Mouse (Mus musculus) thymus, postnatal 25 days (tissue): ENCODE results near the gene Pilra.

ENCODE experiments used
- DNase-seq: peaks from one replicate; pipeline ENCODE4 v3.0.0; 2022

The Pilra gene

GRCm38 (mm10) chr5:137822602-137823001 lies 13.5 kb downstream of the Pilra start:
- no peak for DNase-seq

DNA sequence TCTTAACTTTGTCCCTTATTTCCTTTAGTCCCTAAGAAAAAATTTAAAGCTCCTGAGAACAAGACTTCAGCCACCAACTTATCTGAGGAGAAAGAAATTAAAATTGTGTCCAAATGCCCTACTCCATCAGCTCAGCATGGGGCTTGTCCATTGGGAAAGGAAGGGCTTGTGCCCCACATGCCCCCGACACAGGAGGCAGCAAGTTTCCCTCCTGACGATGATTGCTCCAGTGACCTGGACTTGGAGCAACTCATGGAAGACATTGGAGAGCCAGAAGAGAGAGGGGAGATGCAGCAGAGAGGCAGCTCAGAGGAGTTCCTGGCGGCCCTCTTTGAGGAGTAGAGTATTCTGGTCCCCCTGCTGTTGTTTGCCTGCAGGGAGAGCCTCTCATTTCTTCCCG lies 14.0 kb downstream of the Pilra start:
- no peak for DNase-seq

DNA sequence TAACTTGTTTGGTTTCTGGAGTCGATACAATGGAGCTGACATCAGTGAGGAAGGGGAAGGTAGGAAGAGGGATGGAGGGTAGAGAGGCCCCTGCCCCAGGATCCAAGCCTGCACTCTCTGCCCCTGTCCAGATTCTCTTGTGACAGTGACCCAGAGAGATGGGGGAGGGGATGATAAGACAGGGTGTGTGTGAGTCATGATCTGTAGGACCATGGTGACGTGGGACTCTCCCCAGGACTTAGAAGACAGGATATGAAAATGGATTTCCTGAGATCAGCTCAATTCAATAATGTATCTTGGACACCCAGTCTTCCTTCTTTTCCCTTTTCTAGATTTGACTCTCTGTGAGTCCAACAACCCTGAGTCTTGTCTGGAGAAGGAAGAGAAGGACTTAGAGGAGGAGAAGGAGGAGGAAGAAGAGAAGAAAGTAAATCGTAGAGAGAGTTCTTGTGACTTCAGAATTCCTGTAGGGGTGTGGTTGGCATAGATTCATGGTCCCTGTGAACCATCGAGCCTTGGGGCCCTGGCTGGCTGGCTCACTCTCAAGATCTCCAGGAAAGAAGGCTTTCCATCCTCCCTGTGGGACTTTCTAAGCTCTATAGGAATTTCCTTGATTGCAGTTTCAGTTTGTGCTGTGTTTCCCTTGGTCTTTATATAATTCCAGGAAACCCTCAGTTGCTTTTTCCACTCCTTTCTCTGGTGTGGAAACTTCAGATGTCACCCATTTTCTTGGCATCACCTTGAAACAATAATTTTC lies 18.4 kb downstream of the Pilra start:
- DNase-seq, result no peak

GRCm38 (mm10) chr5:137808316-137808715 lies 27.8 kb downstream of the Pilra start:
- no peak for DNase-seq

DNA sequence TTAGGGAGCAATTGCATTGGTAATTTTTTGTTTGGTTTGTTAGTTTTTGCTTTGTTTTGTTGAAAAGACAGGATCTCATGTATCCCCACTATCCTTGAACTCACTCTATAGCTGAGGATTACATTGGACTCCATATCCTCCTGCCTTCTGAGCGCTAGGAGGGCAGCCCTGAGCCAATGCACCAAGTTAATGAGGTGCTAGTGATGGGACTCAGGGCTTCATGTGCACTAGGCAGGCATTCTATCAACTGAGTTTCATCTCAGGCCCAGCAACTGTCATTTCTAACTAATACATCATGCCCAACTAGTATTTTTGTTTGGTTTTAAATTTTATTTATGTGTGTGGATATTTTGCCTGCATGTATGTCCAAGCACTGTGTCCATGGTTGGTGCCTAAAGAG lies 29.9 kb downstream of the Pilra start:
- no peak for DNase-seq

- DNase-seq, result no peak
Observed at GRCm38 (mm10) chr5:137800917-137801316, 35.2 kb downstream of the Pilra start.

DNA sequence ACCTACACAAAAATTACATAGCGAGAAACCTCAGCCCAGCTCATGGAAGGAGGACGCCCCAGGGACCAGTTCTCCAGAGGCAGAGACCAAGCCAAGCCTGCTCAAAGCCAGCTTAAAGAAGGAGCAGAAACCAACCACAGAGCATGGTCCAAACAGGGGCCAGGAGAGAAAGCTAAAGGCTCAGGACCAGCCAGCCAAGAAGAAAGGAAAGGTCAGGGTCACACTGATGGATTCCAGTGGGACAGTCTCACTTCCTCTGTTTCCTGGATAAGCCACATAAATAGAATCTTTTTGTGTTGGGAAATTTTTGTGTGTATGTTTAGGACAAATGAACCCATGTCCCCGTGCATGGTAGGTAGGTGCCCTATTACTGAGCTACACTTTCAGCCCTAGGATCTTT lies 39.5 kb downstream of the Pilra start:
- no peak for DNase-seq

DNA sequence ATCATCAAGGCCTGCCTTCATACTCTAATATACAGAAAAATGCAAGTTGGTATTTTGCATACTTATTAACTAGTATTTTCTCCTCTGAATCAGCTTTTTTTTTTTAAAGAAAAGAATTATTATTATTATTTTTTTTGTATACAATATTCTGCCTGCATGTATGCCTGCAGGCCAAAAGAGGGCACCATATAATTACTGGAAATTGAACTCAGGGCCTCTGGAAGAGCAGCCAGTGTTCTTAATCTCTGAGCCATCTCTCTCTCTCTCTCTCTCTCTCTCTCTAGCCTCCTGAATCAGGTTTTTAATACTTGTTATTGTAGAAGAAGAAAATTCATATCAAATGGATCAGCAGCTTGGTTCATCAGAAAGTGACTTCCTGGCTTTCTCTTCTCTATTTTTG lies 44.5 kb downstream of the Pilra start:
- DNase-seq, result no peak

- no peak for DNase-seq
Observed at GRCm38 (mm10) chr5:137788946-137789531, 47.0 kb downstream of the Pilra start.

DNA sequence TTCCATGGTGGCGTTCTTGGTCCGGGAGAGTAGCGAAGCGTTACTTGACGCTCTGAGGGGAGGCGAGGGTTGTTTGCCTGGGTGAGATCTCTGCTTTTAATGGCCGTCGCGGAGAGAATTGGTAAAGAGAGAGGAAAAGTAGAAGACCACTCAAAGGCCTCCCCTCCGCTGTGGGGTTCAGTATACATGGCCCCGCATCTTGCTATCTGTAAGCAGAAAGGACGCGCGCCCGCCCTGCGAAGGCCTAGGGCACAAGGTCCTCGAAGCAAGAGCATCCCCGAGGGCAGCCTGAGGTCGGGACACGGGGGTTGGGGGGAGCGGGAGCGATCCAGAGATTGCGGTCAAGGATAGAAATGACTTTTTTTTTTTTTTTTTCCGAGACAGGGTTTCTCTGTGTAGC lies 47.9 kb downstream of the Pilra start:
- DNase-seq, result peak; percentile 25

DNA sequence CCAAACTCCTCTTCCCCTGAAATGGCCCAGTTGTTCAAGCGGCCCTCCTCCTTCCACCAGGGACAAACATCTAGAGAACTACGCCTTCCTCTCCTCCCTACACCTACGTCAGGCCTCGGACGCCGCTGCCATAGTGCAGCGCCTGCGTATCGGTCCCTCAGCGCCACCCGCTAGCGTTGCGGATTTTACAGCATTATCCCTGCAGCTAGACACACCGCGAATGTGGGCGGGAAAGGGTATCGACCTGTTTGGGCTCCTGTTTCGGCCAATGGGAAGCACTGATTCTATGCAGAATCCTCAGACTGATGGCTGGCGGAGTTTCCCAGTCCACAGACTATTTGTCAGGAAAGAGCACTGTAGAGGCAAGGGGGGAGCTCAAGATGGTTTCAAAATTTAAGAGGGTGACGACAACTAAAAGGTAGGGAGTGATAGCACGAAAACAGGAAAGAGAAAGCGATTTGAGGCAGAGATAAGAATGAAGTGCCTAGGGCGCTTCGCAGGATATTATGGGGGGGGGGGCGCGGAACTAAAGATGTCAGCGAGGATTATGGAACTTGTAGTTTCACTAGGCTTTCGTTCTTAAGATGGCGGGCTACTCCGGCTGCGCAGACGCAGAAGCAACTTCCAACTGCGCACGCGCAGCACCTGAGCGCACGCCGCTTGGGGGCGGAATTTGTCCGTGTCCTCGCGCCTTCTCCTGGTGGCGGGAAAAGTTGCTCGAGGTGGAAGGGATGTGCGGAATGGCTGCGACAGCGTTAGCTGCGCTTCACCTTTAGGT lies 48.7 kb downstream of the Pilra start, which contains the start of the genes Mepce and Zcwpw1:
Gene Mepce (minus strand): TSS at position 505 of the 778 bp plus-strand sequence.
Gene Zcwpw1 (plus strand): TSS at position 648 of the 778 bp plus-strand sequence.
- DNase-seq, result peak; percentile 97

DNA sequence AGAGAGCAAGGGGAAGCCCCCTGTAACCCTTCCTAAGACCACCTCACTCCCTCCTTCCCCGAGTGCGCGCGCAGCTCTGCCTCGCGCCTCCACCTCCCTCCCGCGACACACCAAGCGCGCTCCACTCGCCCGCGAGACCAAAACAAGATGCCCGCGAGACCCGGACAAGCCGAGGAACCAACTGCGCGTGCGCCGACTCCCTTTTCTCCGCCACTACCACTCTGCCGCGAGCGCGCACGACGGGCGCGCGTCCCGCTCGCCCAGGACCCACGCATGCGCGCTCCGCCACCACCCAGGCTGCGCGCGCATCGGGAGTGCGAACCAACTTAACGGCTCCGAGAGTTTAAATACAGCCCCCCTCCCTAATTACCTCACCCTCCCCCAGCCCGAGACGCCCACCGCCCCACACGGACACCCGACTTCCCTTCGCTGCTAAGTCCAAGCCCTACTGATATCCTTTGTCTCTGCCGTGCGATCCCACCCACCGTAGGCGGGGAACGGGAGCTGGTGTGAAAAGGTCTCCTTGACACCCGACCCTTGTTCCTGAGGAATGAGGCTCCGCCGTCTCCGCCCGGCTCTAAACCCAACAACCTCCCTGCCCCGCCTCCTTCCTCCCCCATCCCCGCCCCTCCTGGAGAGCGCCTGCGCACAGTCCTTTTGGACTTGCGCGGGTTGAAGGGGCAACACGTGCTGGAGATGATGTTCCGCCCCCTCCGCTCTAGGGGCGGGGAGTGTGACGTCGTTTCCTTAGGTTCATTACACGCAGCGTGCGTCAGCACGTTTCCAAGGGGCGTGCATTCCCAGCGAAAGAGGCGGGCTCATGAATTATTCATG lies 49.8 kb downstream of the Pilra start:
- DNase-seq, result peak; percentile 98

DNA sequence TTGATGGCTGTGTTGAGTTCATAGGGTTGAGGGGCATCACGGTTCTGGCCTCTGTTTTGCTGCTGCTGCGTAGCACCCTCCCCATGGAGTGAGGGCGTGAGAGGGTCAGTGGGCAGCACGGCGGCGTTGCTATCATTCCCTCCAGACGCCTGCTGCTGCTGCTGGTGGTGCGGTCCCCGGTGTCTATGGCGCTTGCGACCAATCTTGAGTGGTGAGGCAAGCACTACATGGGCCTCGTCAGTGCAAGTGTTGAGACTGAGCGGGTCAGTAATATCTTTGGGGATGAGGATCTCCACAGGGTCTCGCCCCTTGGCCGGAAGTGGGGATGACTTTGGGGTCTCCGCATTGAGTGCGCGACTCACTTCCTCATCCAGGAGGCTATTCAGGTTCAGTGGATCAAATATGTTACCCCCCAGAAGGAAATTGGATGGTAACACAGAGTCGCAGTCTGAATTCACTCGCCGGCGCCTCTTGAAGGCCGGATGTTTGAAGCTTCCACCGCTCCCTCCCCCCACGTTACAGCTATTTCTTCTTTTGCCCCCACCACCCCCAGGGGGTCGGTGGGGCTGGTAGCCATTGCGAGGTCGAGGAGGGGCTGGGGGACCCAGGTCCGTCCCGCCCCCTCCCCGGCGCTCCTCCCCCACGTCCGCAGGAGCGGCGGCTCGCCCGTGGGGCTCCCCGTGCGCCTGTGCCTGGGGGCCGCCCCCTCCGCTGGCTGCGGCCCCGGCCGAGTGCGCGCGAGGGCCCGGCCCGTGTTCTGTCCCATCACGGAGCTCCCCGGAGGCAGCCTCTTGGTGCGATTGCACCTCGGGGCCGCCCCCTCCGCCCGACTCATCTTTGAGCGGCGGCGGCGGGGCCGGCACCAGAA lies 50.7 kb downstream of the Pilra start:
- DNase-seq, result no peak

DNA sequence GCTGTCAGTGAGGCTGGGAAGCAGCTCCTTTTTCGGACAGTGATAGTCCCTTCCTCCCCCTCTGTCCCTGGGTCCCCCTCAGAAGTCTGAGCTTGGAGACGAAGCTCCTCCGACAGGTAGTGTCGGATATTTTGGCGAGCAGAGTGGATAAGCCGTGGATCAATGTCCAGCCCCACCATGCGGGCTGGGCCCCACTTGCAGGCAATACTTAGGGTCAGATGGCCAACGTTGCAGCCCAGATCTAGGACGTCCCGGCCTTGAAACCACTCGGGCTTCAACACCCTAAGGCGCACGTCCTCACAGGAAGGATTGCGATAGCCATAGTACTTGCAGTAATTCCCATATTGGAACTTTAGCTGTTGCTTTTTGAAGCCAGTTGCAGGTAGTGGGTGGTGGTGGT lies 51.5 kb downstream of the Pilra start:
- DNase-seq, result no peak

GRCm38 (mm10) chr5:137783901-137784540 lies 52.1 kb downstream of the Pilra start:
- DNase-seq, result no peak

DNA sequence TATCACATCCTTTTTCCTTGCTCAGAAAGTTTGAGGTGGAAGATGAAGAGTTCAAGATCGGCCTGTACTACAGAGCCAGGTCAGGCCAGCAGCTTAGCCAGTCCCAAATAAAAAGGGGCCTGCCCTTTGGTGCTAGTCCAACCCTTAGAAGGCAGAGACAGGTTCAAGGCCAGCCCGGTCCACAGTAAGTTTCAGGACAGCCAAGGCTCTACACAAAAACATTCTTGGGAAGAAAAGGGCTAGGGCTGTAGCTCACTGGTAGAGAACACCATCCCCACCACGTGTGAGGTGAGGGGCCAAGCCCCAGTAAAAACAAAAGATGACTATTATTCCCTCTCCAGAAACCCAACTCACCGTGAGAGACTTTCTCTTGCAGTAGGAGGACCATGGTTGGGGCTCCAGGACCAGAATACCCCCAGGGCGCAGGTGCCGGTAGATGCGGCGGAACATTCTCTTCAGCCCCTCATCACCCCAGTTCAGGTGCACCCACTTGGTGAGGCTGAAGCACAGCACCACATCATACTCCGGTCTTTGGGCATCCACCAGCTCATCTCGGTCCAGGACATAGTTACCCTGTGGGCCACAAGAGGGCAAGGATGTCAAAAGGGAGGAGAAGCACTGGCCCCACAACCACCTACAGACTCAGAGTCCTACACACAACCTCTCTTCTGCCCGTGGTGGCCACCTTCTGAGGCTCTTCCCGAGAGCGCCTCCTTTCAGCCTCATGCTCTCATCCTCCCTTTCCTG lies 53.1 kb downstream of the Pilra start:
- DNase-seq, result no peak

- DNase-seq, result no peak
Observed at GRCm38 (mm10) chr5:137781661-137782060, 54.4 kb downstream of the Pilra start.

- peak; percentile 48 for DNase-seq
Observed at GRCm38 (mm10) chr5:137779053-137779933, 56.8 kb downstream of the Pilra start.

GRCm38 (mm10) chr5:137778635-137779034 lies 57.4 kb downstream of the Pilra start, which contains the start of gene Ppp1r35:
Ppp1r35 (plus strand) TSS chr5:137778849.
- DNase-seq, result peak; percentile 96
